Mouse (Mus musculus) C3H10T1/2 (cell line): ENCODE data around the gene Gdap1l1. TPM values are rescaled to one million over a fixed set of nuclear protein-coding genes. Genes with fewer than 3 reads are reported as not detected.

Experiments
- polyA plus RNA-seq, 2 experiments: library from polyadenylated mRNA; unstranded; fragments of >200 nt; fragmentation: generic; extraction: Trizol; gene quantifications; one replicate each; pipeline ENCODE4 v1.2.1; 2012; ENCODE audit warnings: missing spikeins in 2 of 2

Gene Gdap1l1
- under 1 TPM; 0.27 to 0.34 TPM for polyA plus RNA-seq

GRCm38 (mm10) chr2:163438246-163438618 is at the start of gene Gdap1l1:
Gene Gdap1l1, plus strand, starts transcription at chr2:163438476.

GRCm38 (mm10) chr2:163397905-163398304 is 40.4 kb upstream of the Gdap1l1 start, which contains the start of gene Jph2:
Gene Jph2, minus strand, starts transcription at chr2:163397993.

GRCm38 (mm10) chr2:163424597-163424996 is 13.7 kb upstream of the Gdap1l1 start, which contains the start of gene Oser1:
Gene Oser1, minus strand, starts transcription at chr2:163424697.

GRCm38 (mm10) chr2:163472466-163472851 is 34.2 kb downstream of the Gdap1l1 start, which contains the start of gene Fitm2:
Gene Fitm2, minus strand, starts transcription at chr2:163472629.

GRCm38 (mm10) chr2:163492018-163492417 is 53.7 kb downstream of the Gdap1l1 start, which contains the start of gene R3hdml:
Gene R3hdml, plus strand, starts transcription at chr2:163492318.

Other genes starting within 250 kb of the Gdap1l1 start
- not detected for gene Tox2, start 235.4 kb upstream of the Gdap1l1 start, polyA plus RNA-seq
- gene Jph2, start 40.5 kb upstream of the Gdap1l1 start, polyA plus RNA-seq, result under 1 TPM in 1 of 2 experiments, not detected in 1; under 0.01 TPM
- gene Oser1, start 13.8 kb upstream of the Gdap1l1 start, polyA plus RNA-seq, result 10 to 100 TPM; 17.3 to 31.8 TPM
- 1 to 10 TPM; 4.9 to 5.2 TPM for gene Fitm2, start 34.2 kb downstream of the Gdap1l1 start, polyA plus RNA-seq
- under 1 TPM in 1 of 2 experiments, not detected in 1; 0.13 TPM for gene R3hdml, start 53.8 kb downstream of the Gdap1l1 start, polyA plus RNA-seq
- not detected for gene Hnf4a, start 68.3 kb downstream of the Gdap1l1 start, polyA plus RNA-seq
- 10 to 100 TPM in 1 of 2 experiments, 1 to 10 TPM in 1; 3.0 to 11.3 TPM for gene Ttpal, start 163.8 kb downstream of the Gdap1l1 start, polyA plus RNA-seq
- 10 to 100 TPM in 1 of 2 experiments, 1 to 10 TPM in 1; 2.8 to 45.0 TPM for gene Serinc3, start 206.7 kb downstream of the Gdap1l1 start, polyA plus RNA-seq
- 100 to 1,000 TPM in 1 of 2 experiments, 10 to 100 TPM in 1; 78.1 to 110 TPM for gene Pkig, start 219.9 kb downstream of the Gdap1l1 start, polyA plus RNA-seq